Mouse (Mus musculus): Measurements from ENCODE around the gene Slc27a2. TPM values are rescaled to one million over a fixed set of nuclear protein-coding genes. Genes with fewer than 3 reads are reported as not detected.

Gene Slc27a2
- total RNA-seq, 4 experiments from 2014 or later = 0.20 to 0.24 TPM; not detected in 2

- no peak for DNase-seq (ENCODE audit: low spot score in 2 of 2)
These were observed 311 bp upstream of the Slc27a2 start for GRCm38 (mm10) chr2:126551896-126552295.

GRCm38 (mm10) chr2:126553291-126553639 lies 1.1 kb downstream of the Slc27a2 start:
- no peak for DNase-seq (ENCODE audit: low spot score in 2 of 2)

- no peak for DNase-seq (ENCODE audit: low spot score in 2 of 2)
These were observed 3.3 kb downstream of the Slc27a2 start for GRCm38 (mm10) chr2:126555533-126555932.

- no peak for DNase-seq (ENCODE audit: low spot score in 2 of 2)
These were observed 7.9 kb downstream of the Slc27a2 start for GRCm38 (mm10) chr2:126560094-126560493.

- no peak for DNase-seq (ENCODE audit: low spot score in 2 of 2)
These were observed 11.4 kb downstream of the Slc27a2 start for GRCm38 (mm10) chr2:126563411-126564105.

GRCm38 (mm10) chr2:126572163-126572562 lies 20.0 kb downstream of the Slc27a2 start:
- DNase-seq (ENCODE audit: low spot score in 2 of 2) = no peak

GRCm38 (mm10) chr2:126572747-126573146 lies 20.5 kb downstream of the Slc27a2 start:
- no peak for DNase-seq (ENCODE audit: low spot score in 2 of 2)

- DNase-seq (ENCODE audit: low spot score in 2 of 2) = no peak
These were observed 23.4 kb downstream of the Slc27a2 start for GRCm38 (mm10) chr2:126575391-126576176.

GRCm38 (mm10) chr2:126577362-126577761 lies 25.2 kb downstream of the Slc27a2 start:
- no peak for DNase-seq (ENCODE audit: low spot score in 2 of 2)

- DNase-seq (ENCODE audit: low spot score in 2 of 2) = no peak
These were observed 27.1 kb downstream of the Slc27a2 start for GRCm38 (mm10) chr2:126579282-126579681.

GRCm38 (mm10) chr2:126583960-126584359 lies 31.8 kb downstream of the Slc27a2 start:
- DNase-seq (ENCODE audit: low spot score in 2 of 2) = no peak

- no peak for DNase-seq (ENCODE audit: low spot score in 2 of 2)
These were observed 32.6 kb downstream of the Slc27a2 start for GRCm38 (mm10) chr2:126584621-126585369.

- no peak for DNase-seq (ENCODE audit: low spot score in 2 of 2)
These were observed 35.3 kb downstream of the Slc27a2 start for GRCm38 (mm10) chr2:126587468-126587867.

- DNase-seq (ENCODE audit: low spot score in 2 of 2) = no peak
These were observed 39.1 kb downstream of the Slc27a2 start for GRCm38 (mm10) chr2:126591304-126591703.

- peak; percentile 21 to 32 for DNase-seq (ENCODE audit: low spot score in 2 of 2)
These were observed 41.8 kb downstream of the Slc27a2 start for GRCm38 (mm10) chr2:126593831-126594610.

GRCm38 (mm10) chr2:126596347-126597072 lies 44.3 kb downstream of the Slc27a2 start:
- no peak for DNase-seq (ENCODE audit: low spot score in 2 of 2)

- DNase-seq (ENCODE audit: low spot score in 2 of 2) = no peak
These were observed 45.4 kb downstream of the Slc27a2 start for GRCm38 (mm10) chr2:126597279-126598241.

GRCm38 (mm10) chr2:126598359-126598758 lies 46.2 kb downstream of the Slc27a2 start:
- DNase-seq (ENCODE audit: low spot score in 2 of 2) = no peak

- no peak for DNase-seq (ENCODE audit: low spot score in 2 of 2)
These were observed 46.8 kb downstream of the Slc27a2 start for GRCm38 (mm10) chr2:126599005-126599404.
